In genomic region chr5:49292421-49292820, GRCm38 (mm10) we compare ENCODE assay signal across 21 mouse cellular contexts.
A peak's percentile ranks its signal among the peaks of the same experiment; 100 is the strongest.
DNase-seq lines count a peak whose midpoint lies in the region; ATAC-seq and TF ChIP-seq lines count a peak whose summit lies in the region.
"Had no signal": no experiment of that assay in that cellular context is flagged by ENCODE, and none has a peak within 500 bp of the region (broad histone marks: within the 10 kb centered on the region; RNA-seq: fewer than 3 reads in every experiment).

No protein-coding gene starts in this region.

- no peaks in the 10 kb centered on the region for H3K27me3 ChIP-seq in hindbrain, postnatal 0 days (ENCODE audit: insufficient read depth, low read length)
- no peaks in the 10 kb centered on the region for H3K27me3 ChIP-seq in hindbrain, embryonic 11.5 days (ENCODE audit: control insufficient read depth, insufficient read depth, low read length)
- H3K27me3 ChIP-seq: CH12.LX; embryonic facial prominence, embryonic 12.5 days; embryonic facial prominence, embryonic 15.5 days; intestine, embryonic 15.5 days had no signal

- no peak overlapping the region for H3K4me3 ChIP-seq in hindbrain, postnatal 0 days (ENCODE audit: low read length)
- H3K4me3 ChIP-seq in hindbrain, embryonic 11.5 days (ENCODE audit: low read depth, low read length): no peak overlapping the region
- H3K4me3 ChIP-seq: embryonic facial prominence, embryonic 12.5 days; embryonic facial prominence, embryonic 15.5 days; hindbrain, embryonic 10.5 days; intestine, embryonic 15.5 days had no signal

- no peaks in the 10 kb centered on the region for H3K4me1 ChIP-seq in hindbrain, postnatal 0 days (ENCODE audit: insufficient read depth, low read length)
- no peaks in the 10 kb centered on the region for H3K4me1 ChIP-seq in hindbrain, embryonic 11.5 days (replicated peaks; ENCODE audit: control insufficient read depth, insufficient read depth, low read length)
- H3K4me1 ChIP-seq: embryonic facial prominence, embryonic 12.5 days; embryonic facial prominence, embryonic 15.5 days; hindbrain, embryonic 10.5 days; intestine, embryonic 15.5 days had no signal

- peak overlapping the region; percentile 45; the same call in 1 of the 2 replicates for H3K27ac ChIP-seq in hindbrain, postnatal 0 days
- no peak overlapping the region for H3K27ac ChIP-seq in hindbrain, embryonic 11.5 days (ENCODE audit: low read depth, low read length)
- H3K27ac ChIP-seq: embryonic facial prominence, embryonic 12.5 days; embryonic facial prominence, embryonic 15.5 days; hindbrain, embryonic 10.5 days; intestine, embryonic 15.5 days had no signal

- 58% methylated on average over 2 of the region's 2 CpGs for WGBS in hindbrain, postnatal 0 days
- 98% methylated on average over 2 of the region's 2 CpGs for WGBS in hindbrain, embryonic 11.5 days

- no peaks in the 10 kb centered on the region for H3K36me3 ChIP-seq in hindbrain, postnatal 0 days (ENCODE audit: insufficient read depth, low read length)
- H3K36me3 ChIP-seq in hindbrain, embryonic 11.5 days (ENCODE audit: control insufficient read depth, insufficient read depth, low read length): no peaks in the 10 kb centered on the region
- H3K36me3 ChIP-seq: embryonic facial prominence, embryonic 12.5 days; embryonic facial prominence, embryonic 15.5 days; G1E; hindbrain, embryonic 10.5 days; intestine, embryonic 15.5 days had no signal

- TF ChIP-seq CTCF in hindbrain, postnatal 0 days (IDR thresholded peaks at IDR 0.05; ENCODE audit: low read depth): no peak

- no peak overlapping the region for H3K9ac ChIP-seq in hindbrain, postnatal 0 days (replicated peaks; ENCODE audit: low read length)
- H3K9ac ChIP-seq in hindbrain, embryonic 11.5 days (ENCODE audit: low read depth, low read length): no peak overlapping the region
- H3K9ac ChIP-seq: embryonic facial prominence, embryonic 12.5 days; embryonic facial prominence, embryonic 15.5 days; intestine, embryonic 15.5 days had no signal

- no peaks in the 10 kb centered on the region for H3K9me3 ChIP-seq in hindbrain, postnatal 0 days (ENCODE audit: low read length)
- H3K9me3 ChIP-seq in hindbrain, embryonic 11.5 days (ENCODE audit: control insufficient read depth, low read length): no peaks in the 10 kb centered on the region
- H3K9me3 ChIP-seq: embryonic facial prominence, embryonic 12.5 days; embryonic facial prominence, embryonic 15.5 days; G1E; hindbrain, embryonic 10.5 days; intestine, embryonic 15.5 days had no signal

- peak; percentile 43; the same call in 1 of the 2 replicates for ATAC-seq in hindbrain, postnatal 0 days
- no peak for ATAC-seq in hindbrain, embryonic 11.5 days (ENCODE audit: low FRiP score)
- ATAC-seq: forebrain, embryonic 16.5 days; intestine, embryonic 15.5 days had no signal

- no peak overlapping the region for H3K4me2 ChIP-seq in hindbrain, postnatal 0 days (ENCODE audit: low read depth, low read length)
- H3K4me2 ChIP-seq in hindbrain, embryonic 11.5 days (replicated peaks; ENCODE audit: low read depth, low read length): no peak overlapping the region
- H3K4me2 ChIP-seq: embryonic facial prominence, embryonic 12.5 days; embryonic facial prominence, embryonic 15.5 days; heart, embryonic 11.5 days; intestine, embryonic 15.5 days had no signal

- peak; percentile 83 for DNase-seq in heart, adult 11 months
- no peak for DNase-seq in heart, postnatal 4 days
- peak; percentile 27 for DNase-seq in hindbrain, postnatal 0 days (ENCODE audit: low spot score)
- no peak for DNase-seq in hindbrain, embryonic 11.5 days (ENCODE audit: low spot score)
- DNase-seq in lung, postnatal 10 days: peak; percentile 16
- no peak for DNase-seq in lung, postnatal 36 days
- DNase-seq in thymus, postnatal 0 days (ENCODE audit: low spot score): no peak
- DNase-seq: adrenal gland, adult 2 months; adrenal gland, postnatal 14 days; B cell, adult 2 months; cerebellum, adult 11 months; gastrocnemius, postnatal 10 days; gastrocnemius, postnatal 36 days had no signal

Comparison
In these comparisons a context has a peak if more than half of its experiments do, and no peak if none do; other contexts are left out.
1. DNase-seq: peak in heart, adult 11 months (single experiment), hindbrain, postnatal 0 days (single experiment) and lung, postnatal 10 days (single experiment); none in heart, postnatal 4 days (single experiment), hindbrain, embryonic 11.5 days (single experiment), lung, postnatal 36 days (single experiment) and thymus, postnatal 0 days (single experiment).